11 mouse cellular contexts compared by ENCODE assay signal in genomic region chr2:169728651-169729280, GRCm38 (mm10).
A peak's percentile ranks its signal among the peaks of the same experiment; 100 is the strongest.
DNase-seq lines count a peak whose midpoint lies in the region; ATAC-seq and TF ChIP-seq lines count a peak whose summit lies in the region.
"Had no signal": no experiment of that assay in that cellular context is flagged by ENCODE, and none has a peak within 500 bp of the region (broad histone marks: within the 10 kb centered on the region; RNA-seq: fewer than 3 reads in every experiment).

No protein-coding gene starts in this region.

- H3K4me3 ChIP-seq in hindbrain, embryonic 10.5 days: no peak overlapping the region
- no peak overlapping the region for H3K4me3 ChIP-seq in hindbrain, embryonic 12.5 days
- no peak overlapping the region for H3K4me3 ChIP-seq in lung, postnatal 0 days (ENCODE audit: low read depth, low read length)
- H3K4me3 ChIP-seq: embryonic facial prominence, embryonic 13.5 days; midbrain, embryonic 12.5 days had no signal

- peak; percentile 61 for TF ChIP-seq EP300 in lung, postnatal 0 days (IDR thresholded peaks at IDR 0.05)

- H3K27me3 ChIP-seq in hindbrain, embryonic 10.5 days (ENCODE audit: insufficient read depth, poor library complexity, severe bottlenecking): no peaks in the 10 kb centered on the region
- H3K27me3 ChIP-seq in hindbrain, embryonic 12.5 days: no peaks in the 10 kb centered on the region
- H3K27me3 ChIP-seq in lung, postnatal 0 days (replicated peaks; ENCODE audit: insufficient read depth, low read length): no peaks in the 10 kb centered on the region
- H3K27me3 ChIP-seq: embryonic facial prominence, embryonic 13.5 days; midbrain, embryonic 12.5 days had no signal

- no peak overlapping the region for H3K9ac ChIP-seq in hindbrain, embryonic 12.5 days
- no peak overlapping the region for H3K9ac ChIP-seq in lung, postnatal 0 days (replicated peaks; ENCODE audit: low read depth)
- H3K9ac ChIP-seq: embryonic facial prominence, embryonic 13.5 days; midbrain, embryonic 12.5 days had no signal

- H3K4me2 ChIP-seq in hindbrain, embryonic 12.5 days (replicated peaks): no peak overlapping the region
- no peak overlapping the region for H3K4me2 ChIP-seq in lung, postnatal 0 days (replicated peaks; ENCODE audit: low read depth, low read length)
- H3K4me2 ChIP-seq: embryonic facial prominence, embryonic 13.5 days; midbrain, embryonic 12.5 days had no signal

- H3K36me3 ChIP-seq in hindbrain, embryonic 10.5 days: no peaks in the 10 kb centered on the region
- H3K36me3 ChIP-seq in hindbrain, embryonic 12.5 days: no peaks in the 10 kb centered on the region
- no peaks in the 10 kb centered on the region for H3K36me3 ChIP-seq in lung, postnatal 0 days (ENCODE audit: insufficient read depth, low read length)
- H3K36me3 ChIP-seq: embryonic facial prominence, embryonic 13.5 days; midbrain, embryonic 12.5 days had no signal

- ATAC-seq in hindbrain, embryonic 12.5 days (ENCODE audit: low FRiP score): no peak
- ATAC-seq in lung, postnatal 0 days: peak; percentile 72

- peak overlapping the region; percentile 59 for H3K27ac ChIP-seq in hindbrain, embryonic 10.5 days
- no peak overlapping the region for H3K27ac ChIP-seq in hindbrain, embryonic 12.5 days
- no peak overlapping the region for H3K27ac ChIP-seq in lung, postnatal 0 days (ENCODE audit: low read length)
- H3K27ac ChIP-seq: embryonic facial prominence, embryonic 13.5 days; midbrain, embryonic 12.5 days had no signal

- 58% methylated on average over 16 of the region's 16 CpGs for WGBS in hindbrain, embryonic 10.5 days
- 57% methylated on average over 16 of the region's 16 CpGs for WGBS in hindbrain, embryonic 12.5 days
- 46% methylated on average over 16 of the region's 16 CpGs for WGBS in lung, postnatal 0 days

- H3K9me3 ChIP-seq in hindbrain, embryonic 10.5 days: no peaks in the 10 kb centered on the region
- no peaks in the 10 kb centered on the region for H3K9me3 ChIP-seq in hindbrain, embryonic 12.5 days (replicated peaks)
- H3K9me3 ChIP-seq in lung, postnatal 0 days (ENCODE audit: low read length): no peaks in the 10 kb centered on the region
- H3K9me3 ChIP-seq: embryonic facial prominence, embryonic 13.5 days; midbrain, embryonic 12.5 days had no signal

- no peak for TF ChIP-seq CTCF in lung, postnatal 0 days (IDR thresholded peaks at IDR 0.05)

- peaks cover 32% of the 10 kb centered on the region for H3K4me1 ChIP-seq in hindbrain, embryonic 10.5 days (replicated peaks)
- peaks cover 22% of the 10 kb centered on the region for H3K4me1 ChIP-seq in hindbrain, embryonic 12.5 days
- peaks cover 2% of the 10 kb centered on the region; the same call in 1 of the 2 replicates for H3K4me1 ChIP-seq in lung, postnatal 0 days (ENCODE audit: insufficient read depth, low read depth, low read length)

- peak; percentile 15 for DNase-seq in hindbrain, embryonic 10.5 days (ENCODE audit: low spot score)
- DNase-seq in heart, adult 8-10 months (ENCODE audit: low spot score): peak; percentile 39
- DNase-seq in kidney, postnatal 14 days: peak; percentile 66
- peak; percentile 83 for DNase-seq in lung, postnatal 0 days (ENCODE audit: low spot score)
- no peak for DNase-seq in urinary bladder, postnatal 14 days (ENCODE audit: low spot score)
- no peak for DNase-seq in cerebellum, adult 8-10 months
- no peak for DNase-seq in ovary, postnatal 14 days (ENCODE audit: low spot score)
- DNase-seq: gastrocnemius, postnatal 10 days had no signal

Comparison
In these comparisons a context has a peak if more than half of its experiments do, and no peak if none do; other contexts are left out.
1. DNase-seq: peak in hindbrain, embryonic 10.5 days (single experiment), heart, adult 8-10 months (single experiment), kidney, postnatal 14 days (single experiment) and lung, postnatal 0 days (single experiment); none in urinary bladder, postnatal 14 days (single experiment), cerebellum, adult 8-10 months (single experiment) and ovary, postnatal 14 days (single experiment).